Mouse (Mus musculus) gastrocnemius, adult 8-10 months (tissue): ENCODE results near the gene Vmn2r54. TPM values are rescaled to one million over a fixed set of nuclear protein-coding genes. Genes with fewer than 3 reads are reported as not detected.
"Not testable (repeated sequence)": the region's sequence is repeated elsewhere in the genome, so short reads cannot be mapped to it uniquely, and the experiment has no call there.

Source experiments
- DNase-seq, 2 experiments: peaks; one replicate each; pipeline ENCODE4 v3.0.0; 2022; ENCODE audit warnings: low spot score in 2 of 2
- total RNA-seq, 4 experiments: library from RNA; stranded (reverse); gene quantifications; 2 replicates each; pipeline ENCODE4 v1.2.4; 2022

Gene Vmn2r54
- not detected for total RNA-seq

GRCm38 (mm10) chr7:12640219-12640618 lies at the start of gene Vmn2r54:
TSS of gene Vmn2r54 (minus strand) at chr7:12640319.
- DNase-seq, result not testable (repeated sequence)

- not testable (repeated sequence) for DNase-seq
These were observed 44.8 kb upstream of the Vmn2r54 start, which contains the start of gene Vmn2r55 for GRCm38 (mm10) chr7:12684903-12685302. TSS of gene Vmn2r55 (minus strand) at chr7:12685003.

- DNase-seq, result no peak
These were observed 31.4 kb downstream of the Vmn2r54 start, which contains the start of gene Vmn2r53 for GRCm38 (mm10) chr7:12608688-12609087. TSS of gene Vmn2r53 (minus strand) at chr7:12608788.

Other genes starting within 250 kb of the Vmn2r54 start
- gene Zfp551, start 217.6 kb downstream of the Vmn2r54 start, total RNA-seq, result 1 to 10 TPM; 1.3 to 2.8 (median 2.2) TPM
- gene Zfp606, start 162.0 kb downstream of the Vmn2r54 start, total RNA-seq, result 1 to 10 TPM; 5.1 to 6.8 (median 5.4) TPM
- not detected for gene 2900092C05Rik, start 127.8 kb downstream of the Vmn2r54 start, total RNA-seq
- under 1 TPM in 1 of 4 experiments, not detected in 3; 0.02 TPM for gene Vmn2r53, start 31.5 kb downstream of the Vmn2r54 start, total RNA-seq
- gene Vmn2r55, start 44.7 kb upstream of the Vmn2r54 start, total RNA-seq, result not detected
- gene Vmn2r56, start 94.7 kb upstream of the Vmn2r54 start, total RNA-seq, result not detected
- gene Zscan18, start 163.3 kb upstream of the Vmn2r54 start, total RNA-seq, result 1 to 10 TPM in 2 of 4 experiments, under 1 TPM in 2; 0.46 to 1.3 (median 0.86) TPM
- gene Zfp329, start 178.5 kb upstream of the Vmn2r54 start, total RNA-seq, result 1 to 10 TPM; 2.9 to 5.8 (median 4.5) TPM
- gene Zfp110, start 194.4 kb upstream of the Vmn2r54 start, total RNA-seq, result 10 to 100 TPM; 11.9 to 17.2 (median 13.9) TPM
- 1 to 10 TPM; 1.7 to 2.2 (median 2.1) TPM for gene Zfp128, start 240.9 kb upstream of the Vmn2r54 start, total RNA-seq